Mouse (Mus musculus): Measurements from ENCODE around the gene Eif2ak2. TPM values are rescaled to one million over a fixed set of nuclear protein-coding genes. Genes with fewer than 3 reads are reported as not detected.

The Eif2ak2 gene
- polyA plus RNA-seq, 1 experiment from 2014 or later: 4.2 TPM

GRCm38 (mm10) chr17:78891020-78891419, 8.6 kb upstream of the Eif2ak2 start:
- no peak overlapping the region for H3K4me3 ChIP-seq
- H3K27ac ChIP-seq (replicated peaks): no peak overlapping the region
- WGBS: 86% methylated on average over 9 of the region's 9 CpGs
- no peak overlapping the region for H3K4me2 ChIP-seq
- no peak for ATAC-seq (ENCODE audit: low FRiP score, low read depth)
- no peak overlapping the region for H3K9ac ChIP-seq
- H3K36me3 ChIP-seq: no peaks in the 10 kb centered on the region
- no peaks in the 10 kb centered on the region for H3K9me3 ChIP-seq
- no peaks in the 10 kb centered on the region for H3K4me1 ChIP-seq (replicated peaks)
- H3K27me3 ChIP-seq: no peaks in the 10 kb centered on the region

- no peaks in the 10 kb centered on the region for H3K27me3 ChIP-seq
These were observed 6.8 kb upstream of the Eif2ak2 start for GRCm38 (mm10) chr17:78889184-78889583.

GRCm38 (mm10) chr17:78888554-78888953, 6.2 kb upstream of the Eif2ak2 start:
- H3K36me3 ChIP-seq: no peaks in the 10 kb centered on the region
- no peak for ATAC-seq (ENCODE audit: low FRiP score, low read depth)
- no peak overlapping the region for H3K27ac ChIP-seq (replicated peaks)
- H3K27me3 ChIP-seq: no peaks in the 10 kb centered on the region
- H3K9me3 ChIP-seq: no peaks in the 10 kb centered on the region
- H3K4me3 ChIP-seq: no peak overlapping the region
- H3K9ac ChIP-seq: no peak overlapping the region
- no peak overlapping the region for H3K4me2 ChIP-seq
- H3K4me1 ChIP-seq (replicated peaks): no peaks in the 10 kb centered on the region
- 80% methylated on average over 4 of the region's 4 CpGs for WGBS

More at GRCm38 (mm10) chr17:78889184-78889583, 6.8 kb upstream of the Eif2ak2 start:
- Histone ChIP-seq H3K9me3 (no peaks in the 10 kb centered on the region), H3K4me3 (no peak overlapping the region), H3K4me1 (replicated peaks) (no peaks in the 10 kb centered on the region), H3K9ac (no peak overlapping the region), H3K4me2 (no peak overlapping the region), H3K27ac (replicated peaks) (no peak overlapping the region), H3K36me3 (no peaks in the 10 kb centered on the region)
- WGBS: 51% methylated on average over 3 of the region's 3 CpGs
- ATAC-seq (ENCODE audit: low FRiP score, low read depth): peak; percentile 78; the same call in 1 of the 2 replicates

GRCm38 (mm10) chr17:78885286-78886065, 3.1 kb upstream of the Eif2ak2 start:
- H3K27me3 ChIP-seq: no peaks in the 10 kb centered on the region
- H3K4me1 ChIP-seq (replicated peaks): peaks cover 16% of the 10 kb centered on the region; the same call in 1 of the 2 replicates
- ATAC-seq (ENCODE audit: low FRiP score, low read depth): no peak
- H3K4me2 ChIP-seq: no peak overlapping the region
- H3K36me3 ChIP-seq: no peaks in the 10 kb centered on the region
- no peak overlapping the region for H3K9ac ChIP-seq
- no peaks in the 10 kb centered on the region for H3K9me3 ChIP-seq
- no peak overlapping the region for H3K27ac ChIP-seq (replicated peaks)
- H3K4me3 ChIP-seq: no peak overlapping the region
- WGBS: 83% methylated on average over 5 of the region's 5 CpGs

GRCm38 (mm10) chr17:78883291-78883690, 918 bp upstream of the Eif2ak2 start:
- no peak for ATAC-seq (ENCODE audit: low FRiP score, low read depth)

GRCm38 (mm10) chr17:78881878-78882304, 482 bp downstream of the Eif2ak2 start:
- WGBS: 17% methylated on average over 3 of the region's 7 CpGs
- peaks cover 16% of the 10 kb centered on the region; the same call in 1 of the 2 replicates for H3K4me1 ChIP-seq (replicated peaks)
- H3K4me3 ChIP-seq: peak overlapping the region; percentile 36
- H3K9ac ChIP-seq: peak overlapping the region; percentile 20; the same call in 1 of the 2 replicates
- H3K9me3 ChIP-seq: no peaks in the 10 kb centered on the region
- no peaks in the 10 kb centered on the region for H3K27me3 ChIP-seq
- H3K36me3 ChIP-seq: no peaks in the 10 kb centered on the region
- H3K4me2 ChIP-seq: peak overlapping the region; percentile 65
- peak overlapping the region; percentile 36; the same call in 1 of the 2 replicates for H3K27ac ChIP-seq (replicated peaks)
- ATAC-seq (ENCODE audit: low FRiP score, low read depth): peak; percentile 86

More at GRCm38 (mm10) chr17:78883291-78883690, 918 bp upstream of the Eif2ak2 start:
- Histone ChIP-seq H3K27me3 (no peaks in the 10 kb centered on the region), H3K4me3 (no peak overlapping the region), H3K9me3 (no peaks in the 10 kb centered on the region), H3K9ac (no peak overlapping the region), H3K4me2 (no peak overlapping the region), H3K36me3 (no peaks in the 10 kb centered on the region), H3K4me1 (replicated peaks) (peaks cover 16% of the 10 kb centered on the region; the same call in 1 of the 2 replicates), H3K27ac (replicated peaks) (no peak overlapping the region)
- WGBS: 87% methylated on average over 4 of the region's 4 CpGs

- H3K36me3 ChIP-seq: no peaks in the 10 kb centered on the region
- no peak overlapping the region for H3K4me3 ChIP-seq
- no peak overlapping the region for H3K27ac ChIP-seq (replicated peaks)
- 89% methylated on average over 6 of the region's 6 CpGs for WGBS
- no peak overlapping the region for H3K4me2 ChIP-seq
- H3K9me3 ChIP-seq: no peaks in the 10 kb centered on the region
- no peaks in the 10 kb centered on the region for H3K27me3 ChIP-seq
- H3K9ac ChIP-seq: no peak overlapping the region
- no peak for ATAC-seq (ENCODE audit: low FRiP score, low read depth)
- no peaks in the 10 kb centered on the region for H3K4me1 ChIP-seq (replicated peaks)
These were observed 8.5 kb downstream of the Eif2ak2 start for GRCm38 (mm10) chr17:78873886-78874285.

GRCm38 (mm10) chr17:78856243-78856642, 26.1 kb downstream of the Eif2ak2 start:
- Histone ChIP-seq H3K4me1 (replicated peaks) (no peaks in the 10 kb centered on the region), H3K4me3 (no peak overlapping the region), H3K9me3 (no peaks in the 10 kb centered on the region), H3K27me3 (no peaks in the 10 kb centered on the region), H3K27ac (replicated peaks) (no peak overlapping the region), H3K9ac (no peak overlapping the region), H3K36me3 (no peaks in the 10 kb centered on the region), H3K4me2 (no peak overlapping the region)
- no peak for ATAC-seq (ENCODE audit: low FRiP score, low read depth)
- WGBS: 89% methylated on average over 10 of the region's 10 CpGs

GRCm38 (mm10) chr17:78842271-78842928, 40.0 kb downstream of the Eif2ak2 start:
- no peak for ATAC-seq (ENCODE audit: low FRiP score, low read depth)
- no peak overlapping the region for H3K27ac ChIP-seq (replicated peaks)
- peaks cover 76% of the 10 kb centered on the region for H3K36me3 ChIP-seq

GRCm38 (mm10) chr17:78836056-78836455, 46.3 kb downstream of the Eif2ak2 start:
- Histone ChIP-seq H3K27ac (replicated peaks) (peak overlapping the region; percentile 88), H3K27me3 (no peaks in the 10 kb centered on the region), H3K4me2 (peak overlapping the region; percentile 73), H3K4me1 (replicated peaks) (peaks cover 18% of the 10 kb centered on the region), H3K4me3 (peak overlapping the region; percentile 95), H3K9me3 (no peaks in the 10 kb centered on the region), H3K9ac (peak overlapping the region; percentile 39), H3K36me3 (peaks cover 26% of the 10 kb centered on the region)
- WGBS: 21% methylated on average over 2 of the region's 2 CpGs
- no peak for ATAC-seq (ENCODE audit: low FRiP score, low read depth)

More at GRCm38 (mm10) chr17:78842271-78842928, 40.0 kb downstream of the Eif2ak2 start:
- Histone ChIP-seq H3K4me2 (no peak overlapping the region), H3K9me3 (no peaks in the 10 kb centered on the region), H3K27me3 (no peaks in the 10 kb centered on the region), H3K9ac (no peak overlapping the region), H3K4me1 (replicated peaks) (no peaks in the 10 kb centered on the region), H3K4me3 (no peak overlapping the region)
- 94% methylated on average over 7 of the region's 7 CpGs for WGBS

GRCm38 (mm10) chr17:78834856-78835835, 47.2 kb downstream of the Eif2ak2 start, which contains the start of the genes Heatr5b and Gpatch11:
Gene Heatr5b, minus strand, starts transcription at chr17:78835364.
Gene Gpatch11, plus strand, starts transcription at chr17:78835567.
- Histone ChIP-seq H3K4me3 (peak within 1 kb of the TSS; percentile 95), H3K4me1 (replicated peaks) (peaks cover 18% of the 10 kb centered on the region), H3K27ac (replicated peaks) (peak within 1 kb of the TSS; percentile 88), H3K9me3 (no peaks in the 10 kb centered on the region), H3K27me3 (no peaks in the 10 kb centered on the region), H3K9ac (peak within 1 kb of the TSS; percentile 91), H3K4me2 (peak within 1 kb of the TSS; percentile 84), H3K36me3 (peaks cover 31% of the 10 kb centered on the region)
- WGBS: under 1% methylated on average over 81 of the region's 81 CpGs
- peak; percentile 99 for ATAC-seq (ENCODE audit: low FRiP score, low read depth)

All from hindbrain, embryonic 15.5 days (tissue).